Comparison of ENCODE assay signal across 35 mouse cellular contexts in genomic region chr11:34257548-34258189, GRCm38 (mm10). TPM values are rescaled to one million over a fixed set of nuclear protein-coding genes. Genes with fewer than 3 reads are reported as not detected.
"Had no signal": no experiment of that assay in that cellular context is flagged by ENCODE, and none has a peak within 500 bp of the region (broad histone marks: within the 10 kb centered on the region; RNA-seq: fewer than 3 reads in every experiment).

No protein-coding gene starts in this region.

- ATAC-seq: hindbrain, postnatal 0 days; intestine, embryonic 16.5 days had no signal

- H3K4me3 ChIP-seq: gastrocnemius, adult 2 months; heart, embryonic 10.5 days; heart, embryonic 12.5 days; hindbrain, embryonic 13.5 days; hindbrain, embryonic 15.5 days; kidney, embryonic 15.5 days; layer of hippocampus, adult 2 months; left cerebral cortex, adult 2 months; limb, embryonic 10.5 days; limb, embryonic 12.5 days had no signal

- H3K4me1 ChIP-seq: heart, embryonic 10.5 days; heart, embryonic 12.5 days; hindbrain, embryonic 13.5 days; hindbrain, embryonic 15.5 days; kidney, embryonic 15.5 days; limb, embryonic 12.5 days had no signal

- H3K4me2 ChIP-seq: heart, embryonic 12.5 days; hindbrain, embryonic 13.5 days; hindbrain, embryonic 15.5 days; kidney, embryonic 15.5 days; limb, embryonic 12.5 days had no signal

- H3K27me3 ChIP-seq: hindbrain, embryonic 15.5 days; kidney, embryonic 15.5 days; limb, embryonic 12.5 days had no signal

- H3K27ac ChIP-seq: gastrocnemius, adult 2 months; heart, embryonic 10.5 days; hindbrain, embryonic 13.5 days; hindbrain, embryonic 15.5 days; hindbrain, postnatal 0 days; kidney, embryonic 15.5 days; kidney, postnatal 0 days; layer of hippocampus, adult 2 months; left cerebral cortex, adult 2 months; limb, embryonic 10.5 days; limb, embryonic 12.5 days had no signal

- H3K9me3 ChIP-seq: heart, embryonic 10.5 days; heart, embryonic 12.5 days; hindbrain, embryonic 13.5 days; hindbrain, embryonic 15.5 days; kidney, embryonic 15.5 days; limb, embryonic 10.5 days; limb, embryonic 12.5 days had no signal

- H3K36me3 ChIP-seq: heart, embryonic 10.5 days; heart, embryonic 12.5 days; hindbrain, embryonic 13.5 days; hindbrain, embryonic 15.5 days; kidney, embryonic 15.5 days; limb, embryonic 10.5 days; limb, embryonic 12.5 days had no signal

- H3K9ac ChIP-seq: heart, embryonic 12.5 days; hindbrain, embryonic 13.5 days; hindbrain, embryonic 15.5 days; kidney, embryonic 15.5 days; limb, embryonic 12.5 days had no signal

- DNase-seq: gastrocnemius, adult 2 months; gastrocnemius, postnatal 10 days; gastrocnemius, postnatal 25 days; heart, adult 18-20 months; heart, postnatal 10 days; kidney, adult 11 months; kidney, adult 2 months; kidney, adult 9 months; kidney, postnatal 25 days; kidney, postnatal 4 days; liver had no signal

RNA-seq across cellular contexts. Expression of gene Foxi1, which starts 49.8 kb away (rescaled TPM):
- total RNA-seq: gastrocnemius, adult 2 months; gastrocnemius, postnatal 10 days; gastrocnemius, postnatal 25 days; gastrocnemius, postnatal 4 days; granulocyte monocyte progenitor cell, adult 5-6 weeks; heart, adult 18-20 months; heart, adult 8-10 months; heart, postnatal 10 days; heart, postnatal 25 days; hematopoietic stem cell, adult 5-6 weeks; hindbrain, postnatal 0 days; layer of hippocampus, adult 2 months; layer of hippocampus, postnatal 10 days; layer of hippocampus, postnatal 25 days; left cerebral cortex, postnatal 14 days had no signal
- polyA plus RNA-seq: heart, embryonic 10.5 days; heart, embryonic 12.5 days; heart, embryonic 14.5 days; hindbrain, embryonic 11.5 days; hindbrain, embryonic 13.5 days; hindbrain, embryonic 15.5 days; hindbrain, postnatal 0 days; intestine, embryonic 14.5 days; intestine, embryonic 16.5 days; limb, embryonic 10.5 days; limb, embryonic 12.5 days; limb, embryonic 14.5 days had no signal

RNA-seq across cellular contexts. Expression of gene Fam196b, which starts 57.0 kb away (rescaled TPM):
- total RNA-seq: granulocyte monocyte progenitor cell, adult 5-6 weeks; heart, adult 18-20 months; heart, adult 8-10 months; heart, postnatal 10 days; heart, postnatal 25 days had no signal
